Mouse (Mus musculus) heart, adult 2 months (tissue): Measurements from ENCODE around the gene Erp27.

Experiments
- CTCF ChIP-seq: fragments of 200-600 bp; IDR thresholded peaks from 2 replicates; pipeline ENCODE4 v1.8.1; 2022; ENCODE audit warnings: antibody characterized with exemption, mild to moderate bottlenecking, moderate library complexity
- POLR2A ChIP-seq: fragments of 200-500 bp; IDR thresholded peaks from 2 replicates; pipeline ENCODE4 v1.6.1; 2011; ENCODE audit warnings: mild to moderate bottlenecking, low read depth, low read length, control low read depth; ENCODE audit not compliant: insufficient read depth

GRCm38 (mm10) chr6:136957062-136957461, 35.1 kb upstream of the Erp27 start:
- no peak for TF ChIP-seq CTCF
- TF ChIP-seq POLR2A, result no peak
